Comparison of ENCODE assay signal across 8 mouse cellular contexts in genomic region chr9:120539662-120540251, GRCm38 (mm10). TPM values are rescaled to one million over a fixed set of nuclear protein-coding genes. Genes with fewer than 3 reads are reported as not detected.
A peak's percentile ranks its signal among the peaks of the same experiment; 100 is the strongest.
DNase-seq lines count a peak whose midpoint lies in the region; ATAC-seq lines count a peak whose summit lies in the region.

Gene Entpd3 (plus strand): TSS chr9:120539818.

- H3K9me3 ChIP-seq in heart, embryonic 12.5 days (replicated peaks), result no peaks in the 10 kb centered on the region
- no peaks in the 10 kb centered on the region for H3K9me3 ChIP-seq in forebrain, embryonic 11.5 days (ENCODE audit: control insufficient read depth, low read length)
- H3K9me3 ChIP-seq in intestine, embryonic 16.5 days (ENCODE audit: control insufficient read depth, low read length), result no peaks in the 10 kb centered on the region
- H3K9me3 ChIP-seq in neural tube, embryonic 12.5 days, result no peaks in the 10 kb centered on the region

- no peaks in the 10 kb centered on the region for H3K36me3 ChIP-seq in heart, embryonic 12.5 days
- H3K36me3 ChIP-seq in forebrain, embryonic 11.5 days (ENCODE audit: control insufficient read depth, insufficient read depth, low read length), result no peaks in the 10 kb centered on the region
- H3K36me3 ChIP-seq in intestine, embryonic 16.5 days (ENCODE audit: control insufficient read depth, insufficient read depth, low read length), result no peaks in the 10 kb centered on the region
- H3K36me3 ChIP-seq in neural tube, embryonic 12.5 days, result no peaks in the 10 kb centered on the region

- peak within 1 kb of the TSS; percentile 84 for H3K4me2 ChIP-seq in heart, embryonic 12.5 days
- peak within 1 kb of the TSS; percentile 78 for H3K4me2 ChIP-seq in forebrain, embryonic 11.5 days (ENCODE audit: low read depth, low read length, severe bottlenecking)
- H3K4me2 ChIP-seq in intestine, embryonic 16.5 days (ENCODE audit: low read depth, low read length), result peak within 1 kb of the TSS; percentile 81
- H3K4me2 ChIP-seq in neural tube, embryonic 12.5 days (replicated peaks), result peak within 1 kb of the TSS; percentile 72

- peak within 1 kb of the TSS; percentile 59; the same call in 1 of the 2 replicates for H3K9ac ChIP-seq in heart, embryonic 12.5 days
- H3K9ac ChIP-seq in forebrain, embryonic 11.5 days (ENCODE audit: low read length), result peak within 1 kb of the TSS; percentile 43
- H3K9ac ChIP-seq in intestine, embryonic 16.5 days (ENCODE audit: low read depth, low read length), result peak within 1 kb of the TSS; percentile 65
- H3K9ac ChIP-seq in neural tube, embryonic 12.5 days, result peak within 1 kb of the TSS; percentile 51

- H3K27me3 ChIP-seq in heart, embryonic 12.5 days (replicated peaks), result peaks cover 44% of the 10 kb centered on the region
- peaks cover 12% of the 10 kb centered on the region for H3K27me3 ChIP-seq in forebrain, embryonic 11.5 days (ENCODE audit: control insufficient read depth, insufficient read depth, low read length)
- H3K27me3 ChIP-seq in intestine, embryonic 16.5 days (replicated peaks; ENCODE audit: control insufficient read depth, insufficient read depth, low read length), result peaks cover 10% of the 10 kb centered on the region; the same call in 1 of the 2 replicates
- peaks cover 27% of the 10 kb centered on the region for H3K27me3 ChIP-seq in neural tube, embryonic 12.5 days (replicated peaks)

- intact Hi-C loops in heart, postnatal 36 days (cut with DNase I), result no loop called here

- peaks cover 7% of the 10 kb centered on the region for H3K4me1 ChIP-seq in heart, embryonic 12.5 days (replicated peaks)
- H3K4me1 ChIP-seq in forebrain, embryonic 11.5 days (replicated peaks; ENCODE audit: control insufficient read depth, insufficient read depth, low read length), result peaks cover 6% of the 10 kb centered on the region
- peaks cover 8% of the 10 kb centered on the region; the same call in 1 of the 2 replicates for H3K4me1 ChIP-seq in intestine, embryonic 16.5 days (ENCODE audit: control insufficient read depth, insufficient read depth, low read length)
- peaks cover 9% of the 10 kb centered on the region; the same call in 1 of the 2 replicates for H3K4me1 ChIP-seq in neural tube, embryonic 12.5 days

- peak; percentile 78 for ATAC-seq in heart, embryonic 12.5 days (ENCODE audit: insufficient number of reproducible peaks, low FRiP score)
- ATAC-seq in forebrain, embryonic 11.5 days (replicated peaks; ENCODE audit: low FRiP score), result no peak
- ATAC-seq in intestine, embryonic 16.5 days, result peak; percentile 79
- no peak for ATAC-seq in neural tube, embryonic 12.5 days (ENCODE audit: low FRiP score, low read depth)
- no peak for ATAC-seq in inflammation-experienced regulatory T-cells, adult 6 months

- H3K4me3 ChIP-seq in heart, embryonic 12.5 days, result peak within 1 kb of the TSS; percentile 46
- peak within 1 kb of the TSS; percentile 32 for H3K4me3 ChIP-seq in forebrain, embryonic 11.5 days (ENCODE audit: low read depth, low read length)
- peak within 1 kb of the TSS; percentile 51 for H3K4me3 ChIP-seq in intestine, embryonic 16.5 days (ENCODE audit: low read length)
- peak within 1 kb of the TSS; percentile 34 for H3K4me3 ChIP-seq in neural tube, embryonic 12.5 days

- no peak for DNase-seq in heart, postnatal 36 days
- DNase-seq in adrenal gland, postnatal 14 days, result peak; percentile 27
- DNase-seq in forebrain, embryonic 11.5 days (ENCODE audit: low spot score), result peak; percentile 59
- peak; percentile 16 for DNase-seq in liver

- H3K27ac ChIP-seq in heart, embryonic 12.5 days (ENCODE audit: poor library complexity, severe bottlenecking), result no peak within 1 kb of the TSS
- no peak within 1 kb of the TSS for H3K27ac ChIP-seq in forebrain, embryonic 11.5 days (ENCODE audit: low read depth, low read length)
- H3K27ac ChIP-seq in intestine, embryonic 16.5 days (ENCODE audit: low read length), result no peak within 1 kb of the TSS
- no peak within 1 kb of the TSS for H3K27ac ChIP-seq in neural tube, embryonic 12.5 days

- WGBS in heart, embryonic 12.5 days, result 2% methylated on average over 31 of the region's 31 CpGs
- 1% methylated on average over 31 of the region's 31 CpGs for WGBS in forebrain, embryonic 11.5 days
- WGBS in intestine, embryonic 16.5 days, result under 1% methylated on average over 28 of the region's 31 CpGs
- 2% methylated on average over 31 of the region's 31 CpGs for WGBS in neural tube, embryonic 12.5 days

RNA-seq across cellular contexts. Expression of gene Entpd3, which starts in this region (rescaled TPM):
- polyA plus RNA-seq in heart, embryonic 12.5 days (2016; fragmentation: Nextera tagmentation; extraction: Ambion mirVana), result 0.14 and 0.37 TPM in 2 replicates
- total RNA-seq in heart, postnatal 36 days (2021), result not detected
- total RNA-seq in adrenal gland, postnatal 14 days (2021), result 0.30 and 0.86 TPM in 2 replicates
- 0.32 TPM in 1 of 2 replicates, not detected in the other for polyA plus RNA-seq in forebrain, embryonic 11.5 days (2014; fragmentation: Nextera tagmentation; extraction: Ambion mirVana)
- 1.7 and 1.9 TPM in 2 replicates for polyA plus RNA-seq in intestine, embryonic 16.5 days (2015; fragmentation: Nextera tagmentation; extraction: Ambion mirVana)
- polyA plus RNA-seq in neural tube, embryonic 12.5 days (2016; fragmentation: Nextera tagmentation; extraction: Ambion mirVana), result 0.24 and 0.41 TPM in 2 replicates
- polyA plus RNA-seq in inflammation-experienced regulatory T-cells, adult 6 months (2017; shearing (Covaris generic)), result under 1 TPM in 1 of 3 experiments, not detected in 2; 0.16 TPM

Comparison
In these comparisons a context has a peak if more than half of its experiments do, and no peak if none do; other contexts are left out.
1. Peak in ATAC-seq, H3K4me3 ChIP-seq, H3K9ac ChIP-seq and H3K4me2 ChIP-seq in heart, embryonic 12.5 days; RNA of the gene not detected or under 1 TPM.
2. Peak in DNase-seq in adrenal gland, postnatal 14 days; RNA of the gene not detected or under 1 TPM.
3. Peak in DNase-seq, H3K4me3 ChIP-seq, H3K9ac ChIP-seq and H3K4me2 ChIP-seq in forebrain, embryonic 11.5 days; RNA of the gene not detected or under 1 TPM.